Mouse (Mus musculus): ENCODE measurements around the gene Dmtf1.
A peak's percentile ranks its signal among the peaks of the same experiment; 100 is the strongest.

Gene Dmtf1

DNA sequence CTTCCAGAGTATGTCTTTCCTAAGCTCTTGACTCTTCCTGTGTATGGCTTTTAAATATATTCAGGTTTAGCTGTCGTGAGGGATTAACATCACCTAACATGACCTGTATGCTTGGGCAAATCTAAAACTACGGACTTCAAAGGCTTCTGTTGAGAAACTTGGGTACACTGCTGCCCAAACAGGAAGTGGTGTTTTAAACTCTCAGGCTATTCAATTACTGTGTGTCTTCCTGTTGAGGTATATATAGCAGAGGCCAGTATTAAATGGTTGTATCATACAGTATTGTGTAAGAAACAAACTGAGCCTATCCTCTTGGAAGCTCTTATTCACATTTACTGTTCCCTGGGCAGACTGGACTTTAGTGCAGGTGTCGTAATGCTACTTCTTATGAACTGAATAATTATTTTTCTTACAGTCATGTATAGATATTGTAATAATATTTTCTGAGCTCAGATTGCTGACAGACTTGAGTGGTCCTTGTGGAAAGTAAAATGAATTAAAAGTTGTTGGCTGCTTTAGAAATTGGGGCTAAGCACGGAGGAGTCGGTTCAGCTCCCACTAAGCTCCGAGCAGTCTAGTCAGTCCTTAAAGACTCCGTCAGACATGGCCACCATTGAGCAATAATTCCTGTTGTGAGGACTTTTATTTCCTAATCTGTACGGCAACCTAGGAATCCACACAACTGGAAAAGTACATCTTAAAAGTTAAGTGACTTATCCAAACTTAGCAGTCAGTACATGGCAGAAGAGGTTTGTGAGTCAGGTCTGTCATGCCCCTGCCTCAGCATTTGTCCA, 54.1 kb downstream of the Dmtf1 start:
- no peak for DNase-seq (ENCODE audit: extremely low spot score, low spot score)

- DNase-seq (ENCODE audit: extremely low spot score, low spot score): no peak
These were observed 54.8 kb downstream of the Dmtf1 start for GRCm38 (mm10) chr5:9106806-9107205.

GRCm38 (mm10) chr5:9103958-9104357, 57.6 kb downstream of the Dmtf1 start:
- DNase-seq (ENCODE audit: extremely low spot score, low spot score): no peak

DNA sequence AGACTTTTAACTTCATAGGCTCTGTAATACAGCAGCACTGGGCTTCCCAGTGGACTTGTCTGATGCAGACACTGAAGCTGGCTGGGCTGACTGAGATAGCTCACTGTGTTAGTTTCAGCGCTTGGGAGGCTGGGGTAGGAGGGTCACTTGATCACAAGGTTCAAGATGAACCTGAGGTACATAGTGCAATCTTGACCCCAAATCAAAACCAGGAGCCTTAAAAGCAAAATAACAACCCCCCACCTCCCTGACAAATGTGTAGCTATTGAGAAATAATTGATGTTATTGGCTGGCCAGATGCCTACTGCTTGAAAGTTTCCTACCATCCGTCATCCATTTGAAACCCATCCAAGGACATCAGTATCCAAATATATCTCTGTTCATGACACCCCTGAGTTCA, 58.9 kb downstream of the Dmtf1 start:
- DNase-seq (ENCODE audit: extremely low spot score, low spot score): no peak

DNA sequence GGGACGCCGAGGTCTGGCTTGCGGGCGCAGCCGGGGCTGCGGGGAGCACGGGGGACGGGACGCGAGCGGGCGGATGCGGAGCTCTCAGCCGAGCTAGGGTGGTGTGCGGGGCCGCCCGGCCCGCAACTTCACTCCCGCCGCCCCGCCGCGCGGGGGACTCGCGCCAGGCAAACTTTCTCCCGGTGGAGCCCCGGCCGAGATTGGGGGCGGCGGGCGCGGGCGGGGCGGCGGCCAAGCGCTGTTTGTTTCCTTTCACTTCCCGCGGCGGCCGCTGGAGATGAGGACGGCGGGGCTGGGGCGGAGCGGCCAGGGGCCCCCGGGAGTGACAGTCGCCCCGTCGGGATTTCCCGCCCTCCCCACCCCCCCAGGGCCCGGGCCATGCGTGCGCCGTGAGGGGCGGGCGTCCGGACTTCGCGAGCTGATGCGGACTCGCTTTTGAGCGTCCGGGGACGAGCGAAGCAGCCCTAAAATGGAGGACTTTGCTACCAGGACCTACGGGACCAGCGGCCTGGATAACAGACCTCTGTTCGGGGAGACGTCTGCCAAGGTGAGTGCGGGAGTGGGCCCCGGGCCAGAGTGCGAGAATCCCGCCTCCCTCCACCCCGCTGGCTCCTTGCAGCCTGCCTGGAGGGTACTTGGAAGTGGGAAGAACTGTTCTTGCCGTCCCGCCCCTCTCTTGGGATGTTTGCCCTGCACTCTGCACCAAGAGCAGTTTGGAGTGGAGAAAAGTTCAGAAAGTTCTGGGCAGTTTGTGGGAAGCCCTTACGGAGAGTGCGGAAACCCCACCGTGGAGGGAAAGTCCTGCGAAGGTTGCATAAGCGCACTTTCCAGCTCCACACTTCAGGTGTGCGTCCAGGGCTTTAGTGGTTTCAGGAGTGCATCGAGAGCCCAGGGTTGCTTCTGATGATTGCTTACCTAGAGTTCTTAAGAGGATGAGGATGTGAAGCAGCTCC, 60.5 kb downstream of the Dmtf1 start:
- DNase-seq (ENCODE audit: extremely low spot score, low spot score): peak; percentile 73

GRCm38 (mm10) chr5:9100207-9100848, 61.2 kb downstream of the Dmtf1 start, which contains the start of gene Tmem243:
TSS of gene Tmem243 (plus strand) at chr5:9100668.
- DNase-seq (ENCODE audit: extremely low spot score, low spot score): peak; percentile 94

GRCm38 (mm10) chr5:9093490-9093889, 68.1 kb downstream of the Dmtf1 start:
- DNase-seq (ENCODE audit: extremely low spot score, low spot score): no peak

- no peak for DNase-seq (ENCODE audit: extremely low spot score, low spot score)
These were observed 68.9 kb downstream of the Dmtf1 start for GRCm38 (mm10) chr5:9092716-9093115.

DNA sequence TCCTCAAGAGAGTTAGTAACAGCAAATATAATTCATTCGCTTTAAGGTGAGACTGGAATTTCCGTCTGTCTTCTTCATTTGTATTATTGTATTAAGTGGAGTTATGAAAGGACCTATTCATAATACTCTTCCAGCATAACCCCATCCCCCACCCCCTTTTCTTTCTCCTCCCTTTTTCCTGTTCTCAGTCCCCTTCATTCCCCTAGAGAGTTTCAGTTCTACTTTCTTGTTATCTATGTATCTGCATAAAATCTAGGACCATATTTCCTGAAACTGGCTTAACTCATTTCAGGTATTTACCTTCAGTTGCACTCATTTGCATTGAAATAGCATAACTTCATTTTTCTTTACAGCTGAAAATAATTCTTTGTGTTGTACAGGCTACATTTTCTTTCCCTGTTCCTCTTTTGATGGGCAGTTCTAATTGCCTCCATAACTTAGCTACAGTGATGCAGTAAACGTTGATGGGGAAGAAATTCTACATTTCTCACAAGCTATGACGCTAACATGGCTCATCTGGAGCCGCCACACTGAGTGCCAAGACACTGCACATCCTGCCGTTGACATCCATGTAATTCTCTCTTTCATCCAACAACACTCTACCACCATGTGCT, 71.0 kb downstream of the Dmtf1 start:
- DNase-seq (ENCODE audit: extremely low spot score, low spot score): no peak

- DNase-seq (ENCODE audit: extremely low spot score, low spot score): no peak
These were observed 74.5 kb downstream of the Dmtf1 start for GRCm38 (mm10) chr5:9086924-9087719.

DNA sequence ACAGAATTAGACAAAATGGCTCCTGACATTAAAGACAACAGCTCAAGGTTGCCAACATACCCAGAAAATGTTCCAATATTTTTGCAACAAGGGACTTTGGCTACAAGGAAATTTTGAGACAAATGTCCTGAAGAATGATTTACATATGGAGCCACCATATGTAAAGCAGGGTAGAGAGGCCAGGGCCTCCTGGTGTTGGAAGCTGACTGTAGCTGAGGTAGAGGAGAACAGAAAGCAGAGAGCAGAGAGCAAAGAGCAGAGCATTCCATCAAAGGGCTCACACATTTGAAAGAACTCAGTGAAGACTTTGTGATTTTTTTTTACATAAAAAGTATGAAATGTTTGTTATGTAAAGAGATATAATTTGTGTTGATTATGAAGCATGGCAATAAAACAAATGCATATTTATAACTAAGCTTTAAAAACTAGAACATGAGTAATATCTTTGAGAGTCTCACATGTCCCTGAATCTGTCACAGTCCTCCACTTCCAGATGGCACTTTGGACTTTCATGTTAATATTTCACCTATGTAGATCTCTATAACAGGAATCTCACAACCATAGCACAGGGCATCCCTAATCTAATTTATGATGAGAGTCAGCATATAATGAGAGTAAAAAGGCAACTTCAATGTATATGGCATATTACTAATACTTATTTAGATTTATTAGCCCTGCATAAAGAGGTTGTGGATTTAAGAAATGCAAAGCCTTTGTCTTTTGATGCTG, 81.6 kb downstream of the Dmtf1 start:
- DNase-seq (ENCODE audit: extremely low spot score, low spot score): no peak

GRCm38 (mm10) chr5:9073177-9073854, 88.3 kb downstream of the Dmtf1 start:
- DNase-seq (ENCODE audit: extremely low spot score, low spot score): no peak

DNA sequence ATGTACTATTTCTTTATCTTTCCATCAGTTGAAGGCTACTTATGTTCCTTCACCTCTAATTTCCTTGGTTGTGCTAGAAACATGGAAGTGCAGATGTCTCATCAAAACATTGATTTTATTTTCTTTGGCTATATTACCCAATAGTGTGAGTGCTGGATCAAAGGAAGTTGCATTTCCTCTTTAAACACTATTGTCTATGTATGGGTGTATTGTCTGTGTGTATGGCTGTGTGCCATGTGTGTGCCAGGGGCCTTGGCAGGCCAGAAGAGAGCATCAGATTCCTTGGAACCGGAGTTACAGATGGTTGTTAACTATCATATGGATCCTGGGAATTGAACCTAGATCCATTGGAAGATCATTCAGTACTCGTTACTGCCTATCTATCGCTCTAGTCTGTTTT, 90.2 kb downstream of the Dmtf1 start:
- no peak for DNase-seq (ENCODE audit: extremely low spot score, low spot score)

- DNase-seq (ENCODE audit: extremely low spot score, low spot score): no peak
These were observed 91.9 kb downstream of the Dmtf1 start for GRCm38 (mm10) chr5:9069599-9070209.

GRCm38 (mm10) chr5:9068886-9069285, 92.7 kb downstream of the Dmtf1 start:
- no peak for DNase-seq (ENCODE audit: extremely low spot score, low spot score)
